9 mouse cellular contexts compared by ENCODE assay signal in the genomic region with DNA sequence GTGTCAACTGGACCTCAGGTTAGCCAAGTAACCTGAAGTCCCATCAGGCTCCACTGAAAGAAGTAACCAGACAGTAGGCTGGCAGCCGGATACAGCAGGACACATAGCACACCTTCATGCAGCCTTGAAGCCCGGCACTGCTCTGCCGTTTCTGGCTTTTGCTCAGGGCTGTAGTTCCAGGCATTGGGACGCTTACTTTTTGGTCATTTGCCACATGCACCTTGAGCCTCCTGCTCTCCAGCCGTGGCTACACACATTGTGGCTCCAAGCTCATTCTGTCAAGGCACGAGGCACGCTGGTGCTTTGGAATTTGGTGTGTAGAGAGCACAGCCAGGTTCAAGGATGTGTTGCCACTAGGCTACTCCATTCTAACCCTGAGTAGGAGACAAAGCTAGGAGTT. TPM values are rescaled to one million over a fixed set of nuclear protein-coding genes. Genes with fewer than 3 reads are reported as not detected.
DNase-seq lines count a peak whose midpoint lies in the region; TF ChIP-seq lines count a peak whose summit lies in the region.
"Not testable (repeated sequence)": the region's sequence is repeated elsewhere in the genome, so short reads cannot be mapped to it uniquely, and the experiment has no call there.
"Had no signal": no experiment of that assay in that cellular context is flagged by ENCODE, and none has a peak within 500 bp of the region (broad histone marks: within the 10 kb centered on the region; RNA-seq: fewer than 3 reads in every experiment).

No protein-coding gene starts in this region.

- 34% methylated on average over 7 of the region's 7 CpGs for WGBS in kidney, adult 2 months

- H3K27me3 ChIP-seq in kidney, adult 2 months (replicated peaks; ENCODE audit: control insufficient read depth, insufficient read depth, low read length): not testable (repeated sequence)

- not testable (repeated sequence) for H3K36me3 ChIP-seq in kidney, adult 2 months (ENCODE audit: control insufficient read depth, insufficient read depth, low read length)

- TF ChIP-seq CTCF in kidney, adult 2 months (conservative IDR thresholded peaks at IDR 0.05; ENCODE audit: insufficient read depth, insufficient read length, low read depth, low read length): not testable (repeated sequence)

- peak; percentile 59 for DNase-seq in kidney, adult 11 months
- peak; percentile 74 for DNase-seq in kidney, adult 2 months
- DNase-seq in kidney, postnatal 14 days: peak; percentile 23
- DNase-seq in kidney, postnatal 36 days: peak; percentile 40 to 45

- H3K27ac ChIP-seq in kidney, adult 2 months (ENCODE audit: insufficient read depth, low read depth, low read length): peak overlapping the region; percentile 16; the same call in 1 of the 2 replicates

- not testable (repeated sequence) for H3K4me3 ChIP-seq in kidney, adult 2 months (ENCODE audit: insufficient read depth, low read depth, low read length)

- H3K4me1 ChIP-seq in kidney, adult 2 months (ENCODE audit: control insufficient read depth, insufficient read depth, low read length): not testable (repeated sequence)

- TF ChIP-seq POLR2A in kidney, adult 2 months (IDR thresholded peaks at IDR 0.05; ENCODE audit: low read depth, low read length): not testable (repeated sequence)

RNA-seq across cellular contexts. Expression of a gene that starts 7.1 kb away (rescaled TPM):
- 90.6 and 121 TPM in 2 replicates for polyA plus RNA-seq in kidney, adult 2 months (2012; rRNA removed)

RNA-seq across cellular contexts. Expression of a gene that starts 7.4 kb away (rescaled TPM):
- polyA plus RNA-seq in kidney, adult 2 months (2012; rRNA removed): 0.30 and 1.0 TPM in 2 replicates
- polyA plus RNA-seq: embryonic facial prominence, embryonic 10.5 days; embryonic facial prominence, embryonic 14.5 days; forebrain, embryonic 11.5 days; forebrain, embryonic 13.5 days; G1E had no signal

RNA-seq across cellular contexts. Expression of a gene that starts 10.3 kb away (rescaled TPM):
- polyA plus RNA-seq in kidney, adult 2 months (2012; rRNA removed): 3.0 and 4.4 TPM in 2 replicates

Comparison
In these comparisons a context has a peak if more than half of its experiments do, and no peak if none do; other contexts are left out.
1. DNase-seq: peak in every context shown above with its lines; median percentile 74 in kidney, adult 2 months; 59 in kidney, adult 11 months; 42 in kidney, postnatal 36 days; 23 in kidney, postnatal 14 days.